Mouse (Mus musculus): ENCODE results near the gene Fgfr1op2. TPM values are rescaled to one million over a fixed set of nuclear protein-coding genes. Genes with fewer than 3 reads are reported as not detected.
A peak's percentile ranks its signal among the peaks of the same experiment; 100 is the strongest.

The Fgfr1op2 gene
- 48.2 and 56.7 TPM in 2 replicates for polyA plus RNA-seq (2015; fragmentation: Nextera tagmentation; extraction: Ambion mirVana)

DNA sequence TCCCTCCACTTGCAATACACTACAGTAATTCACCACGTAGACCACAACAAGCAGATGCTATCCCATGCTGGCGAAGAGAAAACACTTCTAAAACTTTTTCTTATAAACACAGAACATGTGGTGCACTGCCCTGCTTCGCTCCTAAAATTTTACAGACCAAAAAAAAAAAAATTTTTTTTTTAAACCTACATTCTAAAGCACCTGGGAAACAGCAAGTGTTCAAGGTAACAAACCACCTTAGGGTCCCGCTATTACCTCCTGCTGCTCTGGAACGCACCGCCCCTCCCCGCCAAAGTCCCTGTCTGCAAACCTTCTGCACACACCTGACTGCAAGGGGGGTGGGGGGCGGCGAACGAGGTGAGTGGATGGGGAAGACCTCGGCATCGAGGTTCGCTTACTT is at the start of gene Fgfr1op2:
Gene Fgfr1op2, plus strand, starts transcription at position 301 of the 400 bp plus-strand sequence.
- H3K9me3 ChIP-seq (ENCODE audit: control insufficient read depth, low read length): no peaks in the 10 kb centered on the region
- no peak for ATAC-seq
- peaks cover 25% of the 10 kb centered on the region for H3K4me1 ChIP-seq (replicated peaks; ENCODE audit: control insufficient read depth, insufficient read depth, low read length)
- H3K4me3 ChIP-seq (replicated peaks; ENCODE audit: low read length): peak within 1 kb of the TSS; percentile 98
- H3K36me3 ChIP-seq (ENCODE audit: control insufficient read depth, insufficient read depth): no peaks in the 10 kb centered on the region
- peak within 1 kb of the TSS; percentile 99 for H3K27ac ChIP-seq (ENCODE audit: low read length)
- peak within 1 kb of the TSS; percentile 92 for H3K4me2 ChIP-seq (ENCODE audit: low read length)
- WGBS: under 1% methylated on average over 13 of the region's 13 CpGs
- no peaks in the 10 kb centered on the region for H3K27me3 ChIP-seq (replicated peaks; ENCODE audit: control insufficient read depth, insufficient read depth, low read length)
- H3K9ac ChIP-seq (replicated peaks; ENCODE audit: low read depth, low read length): peak within 1 kb of the TSS; percentile 94

DNA sequence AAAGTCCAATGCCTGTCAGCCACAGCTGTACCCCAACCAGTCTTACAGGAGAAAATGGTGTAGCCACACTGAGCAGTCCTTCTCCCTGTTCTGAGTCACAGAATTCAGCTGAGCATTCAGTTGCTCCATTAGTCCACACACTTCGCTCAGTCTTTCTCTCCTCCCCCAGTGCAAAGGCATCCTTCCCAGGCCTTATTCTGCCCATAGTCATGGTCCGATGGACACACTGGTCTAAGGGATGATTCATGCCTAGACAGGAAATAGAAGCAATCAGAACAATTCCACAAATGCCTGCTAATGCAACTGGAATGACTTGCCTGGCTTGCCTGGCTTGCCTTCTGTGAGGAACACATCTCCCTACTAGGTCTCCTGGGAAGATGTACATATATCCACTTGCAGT is 49.5 kb upstream of the Fgfr1op2 start:
- Histone ChIP-seq H3K9me3 (ENCODE audit: control insufficient read depth, low read length) (no peaks in the 10 kb centered on the region), H3K27ac (ENCODE audit: low read length) (no peak overlapping the region), H3K4me2 (ENCODE audit: low read length) (no peak overlapping the region), H3K4me1 (replicated peaks; ENCODE audit: control insufficient read depth, insufficient read depth, low read length) (no peaks in the 10 kb centered on the region), H3K4me3 (replicated peaks; ENCODE audit: low read length) (no peak overlapping the region), H3K36me3 (ENCODE audit: control insufficient read depth, insufficient read depth) (no peaks in the 10 kb centered on the region), H3K27me3 (replicated peaks; ENCODE audit: control insufficient read depth, insufficient read depth, low read length) (no peaks in the 10 kb centered on the region), H3K9ac (replicated peaks; ENCODE audit: low read depth, low read length) (no peak overlapping the region)
- 98% methylated on average over 2 of the region's 2 CpGs for whole genome bisulfite sequencing
- no peak for ATAC-seq

DNA sequence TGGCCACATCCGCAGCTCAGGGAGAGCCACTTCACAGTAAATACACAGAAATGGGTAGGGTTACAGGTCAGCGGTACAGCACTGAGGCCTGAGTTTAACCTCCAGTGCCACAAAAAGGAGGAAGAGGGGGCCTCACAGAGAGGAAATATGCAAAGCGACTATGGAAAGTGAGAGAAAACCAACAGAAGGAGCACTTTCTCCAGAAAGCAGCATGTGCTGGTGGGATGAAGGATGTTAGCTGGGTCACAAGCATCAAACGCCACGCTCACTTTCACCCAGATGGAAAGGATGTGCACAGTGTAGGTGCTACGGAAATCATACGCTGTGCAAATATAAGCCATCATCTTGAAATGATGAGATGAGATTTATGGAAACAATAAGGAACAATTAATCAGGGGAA is 46.6 kb upstream of the Fgfr1op2 start:
- no peak overlapping the region for H3K4me2 ChIP-seq (ENCODE audit: low read length)
- no peak overlapping the region for H3K9ac ChIP-seq (replicated peaks; ENCODE audit: low read depth, low read length)
- H3K36me3 ChIP-seq (ENCODE audit: control insufficient read depth, insufficient read depth): no peaks in the 10 kb centered on the region
- H3K27ac ChIP-seq (ENCODE audit: low read length): no peak overlapping the region
- no peaks in the 10 kb centered on the region for H3K4me1 ChIP-seq (replicated peaks; ENCODE audit: control insufficient read depth, insufficient read depth, low read length)
- no peak overlapping the region for H3K4me3 ChIP-seq (replicated peaks; ENCODE audit: low read length)
- no peaks in the 10 kb centered on the region for H3K27me3 ChIP-seq (replicated peaks; ENCODE audit: control insufficient read depth, insufficient read depth, low read length)
- WGBS: 93% methylated on average over 7 of the region's 7 CpGs
- no peaks in the 10 kb centered on the region for H3K9me3 ChIP-seq (ENCODE audit: control insufficient read depth, low read length)
- no peak for ATAC-seq

DNA sequence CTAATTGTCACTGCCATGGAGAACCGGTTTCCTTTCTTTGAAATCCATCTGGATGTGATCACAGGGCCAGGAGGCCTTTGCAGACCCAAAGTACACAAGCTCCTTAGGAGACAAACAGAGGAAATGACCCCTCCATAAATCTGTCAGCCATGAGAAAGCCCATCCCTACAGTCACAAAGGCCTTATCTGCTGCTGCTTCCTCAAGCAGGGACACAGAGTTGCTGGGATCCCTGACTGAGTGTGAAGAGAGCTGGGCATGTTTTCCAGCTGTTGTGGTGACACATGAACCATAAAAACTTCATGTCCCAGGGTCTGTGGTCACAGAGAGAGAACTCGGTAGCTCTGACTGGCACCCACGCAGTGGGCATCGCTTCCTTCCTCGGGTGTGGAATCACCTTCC is 46.2 kb upstream of the Fgfr1op2 start:
- no peak for ATAC-seq
- H3K27ac ChIP-seq (ENCODE audit: low read length): no peak overlapping the region
- no peaks in the 10 kb centered on the region for H3K36me3 ChIP-seq (ENCODE audit: control insufficient read depth, insufficient read depth)
- H3K9me3 ChIP-seq (ENCODE audit: control insufficient read depth, low read length): no peaks in the 10 kb centered on the region
- no peaks in the 10 kb centered on the region for H3K4me1 ChIP-seq (replicated peaks; ENCODE audit: control insufficient read depth, insufficient read depth, low read length)
- H3K4me3 ChIP-seq (replicated peaks; ENCODE audit: low read length): no peak overlapping the region
- no peak overlapping the region for H3K4me2 ChIP-seq (ENCODE audit: low read length)
- H3K27me3 ChIP-seq (replicated peaks; ENCODE audit: control insufficient read depth, insufficient read depth, low read length): no peaks in the 10 kb centered on the region
- WGBS: 88% methylated on average over 5 of the region's 5 CpGs
- H3K9ac ChIP-seq (replicated peaks; ENCODE audit: low read depth, low read length): no peak overlapping the region

DNA sequence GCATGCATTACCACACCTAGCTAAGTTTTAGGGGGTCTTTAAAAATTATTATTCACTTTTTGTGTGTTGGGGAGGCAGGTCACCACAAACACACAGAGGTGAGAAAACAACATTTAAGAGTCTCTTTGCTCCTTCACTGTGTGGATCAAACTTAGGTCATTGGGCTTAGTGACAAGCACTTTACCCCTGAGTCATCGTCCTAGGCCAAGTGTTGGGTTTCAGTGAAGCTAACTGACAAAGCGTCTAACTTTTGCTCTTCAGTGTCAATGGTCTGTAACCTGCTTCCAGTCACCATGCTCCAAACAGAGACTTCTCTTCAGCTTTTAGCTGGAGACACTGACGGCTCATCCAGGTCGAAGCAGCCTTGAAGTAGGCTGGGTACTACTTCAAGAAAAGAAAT is 43.9 kb upstream of the Fgfr1op2 start:
- Histone ChIP-seq H3K4me3 (replicated peaks; ENCODE audit: low read length) (no peak overlapping the region), H3K4me1 (replicated peaks; ENCODE audit: control insufficient read depth, insufficient read depth, low read length) (no peaks in the 10 kb centered on the region)

DNA sequence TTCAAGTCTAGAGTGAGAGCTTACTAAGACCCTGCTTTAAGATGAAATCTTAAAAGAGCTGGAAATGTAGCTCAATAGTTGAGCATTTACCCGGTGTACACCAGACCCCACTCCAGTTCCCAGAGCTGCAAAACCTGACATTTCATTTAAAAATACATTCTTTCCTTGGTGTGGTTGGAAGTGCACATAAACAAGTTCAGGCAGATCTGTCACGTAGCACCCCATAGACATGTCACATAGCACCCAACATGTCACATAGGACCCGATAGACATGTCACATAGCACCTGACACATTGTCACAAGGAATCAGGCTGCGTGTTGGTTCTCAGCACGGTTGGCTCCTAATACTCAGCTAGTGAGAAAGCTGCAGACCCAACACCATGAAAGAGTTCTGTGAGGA is 41.5 kb upstream of the Fgfr1op2 start:
- H3K4me3 ChIP-seq (replicated peaks; ENCODE audit: low read length): no peak overlapping the region
- H3K36me3 ChIP-seq (ENCODE audit: control insufficient read depth, insufficient read depth): no peaks in the 10 kb centered on the region
- no peaks in the 10 kb centered on the region for H3K27me3 ChIP-seq (replicated peaks; ENCODE audit: control insufficient read depth, insufficient read depth, low read length)
- WGBS: 96% methylated on average over 5 of the region's 5 CpGs
- no peaks in the 10 kb centered on the region for H3K4me1 ChIP-seq (replicated peaks; ENCODE audit: control insufficient read depth, insufficient read depth, low read length)
- no peak overlapping the region for H3K27ac ChIP-seq (ENCODE audit: low read length)
- no peak overlapping the region for H3K4me2 ChIP-seq (ENCODE audit: low read length)
- no peak for ATAC-seq
- no peaks in the 10 kb centered on the region for H3K9me3 ChIP-seq (ENCODE audit: control insufficient read depth, low read length)
- no peak overlapping the region for H3K9ac ChIP-seq (replicated peaks; ENCODE audit: low read depth, low read length)

More for the DNA sequence above, 43.9 kb upstream of the Fgfr1op2 start:
- ATAC-seq: no peak
- H3K27ac ChIP-seq (ENCODE audit: low read length): no peak overlapping the region
- H3K9ac ChIP-seq (replicated peaks; ENCODE audit: low read depth, low read length): no peak overlapping the region
- no peaks in the 10 kb centered on the region for H3K9me3 ChIP-seq (ENCODE audit: control insufficient read depth, low read length)
- H3K4me2 ChIP-seq (ENCODE audit: low read length): no peak overlapping the region
- no peaks in the 10 kb centered on the region for H3K36me3 ChIP-seq (ENCODE audit: control insufficient read depth, insufficient read depth)
- no peaks in the 10 kb centered on the region for H3K27me3 ChIP-seq (replicated peaks; ENCODE audit: control insufficient read depth, insufficient read depth, low read length)
- WGBS: 93% methylated on average over 4 of the region's 4 CpGs

DNA sequence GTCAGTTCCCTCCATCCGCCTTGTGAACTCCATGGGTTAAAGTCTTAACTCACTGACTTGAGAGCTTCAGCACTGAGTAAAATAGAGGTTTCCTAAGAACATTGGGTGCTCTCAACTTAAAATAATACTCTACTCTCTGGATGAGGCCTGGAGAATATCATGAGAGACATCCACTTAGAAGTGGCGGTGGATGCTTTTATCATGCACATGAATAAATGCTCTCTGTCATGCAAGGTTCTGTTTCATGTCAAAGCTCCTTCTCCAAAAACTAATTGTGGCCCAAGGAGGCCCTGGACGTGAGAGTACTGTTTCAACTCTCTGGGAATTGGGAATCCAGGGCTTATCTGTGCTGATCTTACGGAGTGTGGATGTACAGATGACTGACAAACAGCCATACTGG is 39.9 kb upstream of the Fgfr1op2 start:
- H3K4me1 ChIP-seq (replicated peaks; ENCODE audit: control insufficient read depth, insufficient read depth, low read length): no peaks in the 10 kb centered on the region
- H3K27me3 ChIP-seq (replicated peaks; ENCODE audit: control insufficient read depth, insufficient read depth, low read length): no peaks in the 10 kb centered on the region
- no peak overlapping the region for H3K4me3 ChIP-seq (replicated peaks; ENCODE audit: low read length)
- H3K9ac ChIP-seq (replicated peaks; ENCODE audit: low read depth, low read length): no peak overlapping the region
- H3K36me3 ChIP-seq (ENCODE audit: control insufficient read depth, insufficient read depth): no peaks in the 10 kb centered on the region
- ATAC-seq: no peak
- H3K4me2 ChIP-seq (ENCODE audit: low read length): no peak overlapping the region
- no peak overlapping the region for H3K27ac ChIP-seq (ENCODE audit: low read length)
- H3K9me3 ChIP-seq (ENCODE audit: control insufficient read depth, low read length): no peaks in the 10 kb centered on the region
- 96% methylated on average over 4 of the region's 4 CpGs for WGBS

DNA sequence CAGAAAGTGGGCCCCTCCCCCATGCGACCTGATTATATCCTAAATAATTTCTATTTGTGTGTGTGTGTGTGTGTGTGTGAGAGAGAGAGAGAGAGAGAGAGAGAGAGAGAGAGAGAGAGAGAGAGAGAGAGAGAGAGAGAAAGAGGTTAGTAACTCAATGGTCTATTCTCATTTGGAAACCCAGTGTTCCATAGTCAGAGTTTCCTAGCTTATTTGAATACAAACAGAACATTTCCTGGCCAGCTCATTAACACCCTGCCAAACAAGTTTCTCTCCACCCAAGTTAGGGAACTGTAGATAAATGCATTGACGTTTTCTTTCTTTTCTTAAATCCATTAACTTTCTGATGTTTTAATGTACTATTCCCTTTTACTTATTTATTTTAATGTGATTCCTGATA is 38.9 kb upstream of the Fgfr1op2 start:
- 60% methylated on average over 2 of the region's 2 CpGs for WGBS
- no peak for ATAC-seq
- Histone ChIP-seq H3K9ac (replicated peaks; ENCODE audit: low read depth, low read length) (no peak overlapping the region), H3K4me1 (replicated peaks; ENCODE audit: control insufficient read depth, insufficient read depth, low read length) (no peaks in the 10 kb centered on the region), H3K4me2 (ENCODE audit: low read length) (no peak overlapping the region), H3K27ac (ENCODE audit: low read length) (no peak overlapping the region), H3K9me3 (ENCODE audit: control insufficient read depth, low read length) (no peaks in the 10 kb centered on the region), H3K4me3 (replicated peaks; ENCODE audit: low read length) (no peak overlapping the region), H3K27me3 (replicated peaks; ENCODE audit: control insufficient read depth, insufficient read depth, low read length) (no peaks in the 10 kb centered on the region), H3K36me3 (ENCODE audit: control insufficient read depth, insufficient read depth) (no peaks in the 10 kb centered on the region)

DNA sequence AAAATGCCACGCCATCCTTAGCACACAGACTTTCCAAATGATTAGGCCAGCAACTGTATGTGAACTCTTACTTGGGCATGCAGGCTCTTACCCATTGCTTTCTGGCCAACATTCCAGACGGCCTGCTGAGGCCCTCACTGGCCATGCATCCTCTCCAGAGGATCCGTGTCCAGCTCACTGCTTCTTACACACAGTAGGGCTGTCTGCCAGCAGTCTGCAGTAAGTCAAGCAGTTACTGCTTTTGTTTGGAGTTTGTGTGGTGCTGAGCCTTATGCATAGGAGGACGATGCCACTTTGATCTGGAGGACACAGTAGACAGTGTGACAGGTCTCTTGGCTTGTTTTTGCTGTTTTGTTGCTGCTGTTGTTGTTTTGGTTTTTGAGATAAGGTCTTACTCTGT is 38.3 kb upstream of the Fgfr1op2 start:
- no peak overlapping the region for H3K9ac ChIP-seq (replicated peaks; ENCODE audit: low read depth, low read length)
- no peaks in the 10 kb centered on the region for H3K36me3 ChIP-seq (ENCODE audit: control insufficient read depth, insufficient read depth)
- no peaks in the 10 kb centered on the region for H3K4me1 ChIP-seq (replicated peaks; ENCODE audit: control insufficient read depth, insufficient read depth, low read length)

DNA sequence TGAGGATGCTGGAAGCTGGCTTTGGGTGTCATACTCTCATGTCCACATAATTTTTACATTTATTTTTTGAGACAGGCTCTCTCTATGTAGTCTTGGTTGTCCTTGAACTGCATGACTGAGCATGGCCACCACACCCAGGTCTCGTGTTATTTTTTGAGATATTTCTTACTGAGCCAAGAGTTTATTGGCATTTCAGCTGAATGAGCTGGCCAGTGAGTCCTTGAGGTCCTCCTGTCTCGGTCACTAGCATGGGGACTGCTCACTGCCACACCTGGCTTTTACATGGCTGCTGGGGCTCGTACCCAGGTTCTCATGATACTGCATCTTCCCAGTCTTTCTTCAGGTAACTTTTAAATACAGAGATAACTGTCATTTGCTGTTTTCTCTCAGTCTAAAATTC is 36.6 kb upstream of the Fgfr1op2 start:
- H3K4me3 ChIP-seq (replicated peaks; ENCODE audit: low read length): no peak overlapping the region
- no peaks in the 10 kb centered on the region for H3K4me1 ChIP-seq (replicated peaks; ENCODE audit: control insufficient read depth, insufficient read depth, low read length)
- WGBS: 84% methylated on average over 3 of the region's 3 CpGs
- H3K9me3 ChIP-seq (ENCODE audit: control insufficient read depth, low read length): no peaks in the 10 kb centered on the region
- no peak overlapping the region for H3K4me2 ChIP-seq (ENCODE audit: low read length)
- no peak for ATAC-seq
- H3K36me3 ChIP-seq (ENCODE audit: control insufficient read depth, insufficient read depth): no peaks in the 10 kb centered on the region
- H3K9ac ChIP-seq (replicated peaks; ENCODE audit: low read depth, low read length): no peak overlapping the region
- H3K27me3 ChIP-seq (replicated peaks; ENCODE audit: control insufficient read depth, insufficient read depth, low read length): no peaks in the 10 kb centered on the region
- no peak overlapping the region for H3K27ac ChIP-seq (ENCODE audit: low read length)

More for the DNA sequence above, 38.3 kb upstream of the Fgfr1op2 start:
- WGBS: 59% methylated on average over 4 of the region's 4 CpGs
- H3K4me3 ChIP-seq (replicated peaks; ENCODE audit: low read length): no peak overlapping the region
- no peaks in the 10 kb centered on the region for H3K27me3 ChIP-seq (replicated peaks; ENCODE audit: control insufficient read depth, insufficient read depth, low read length)
- no peak overlapping the region for H3K27ac ChIP-seq (ENCODE audit: low read length)
- H3K9me3 ChIP-seq (ENCODE audit: control insufficient read depth, low read length): no peaks in the 10 kb centered on the region
- H3K4me2 ChIP-seq (ENCODE audit: low read length): no peak overlapping the region
- no peak for ATAC-seq
